Comparison of ENCODE assay signal across 25 mouse cellular contexts in genomic region chr17:78555520-78556295, GRCm38 (mm10). TPM values are rescaled to one million over a fixed set of nuclear protein-coding genes. Genes with fewer than 3 reads are reported as not detected.
DNase-seq lines count a peak whose midpoint lies in the region; ATAC-seq and TF ChIP-seq lines count a peak whose summit lies in the region.
"Had no signal": no experiment of that assay in that cellular context is flagged by ENCODE, and none has a peak within 500 bp of the region (broad histone marks: within the 10 kb centered on the region; RNA-seq: fewer than 3 reads in every experiment).

No protein-coding gene starts in this region.

- no peak overlapping the region for H3K9ac ChIP-seq in liver, embryonic 12.5 days
- H3K9ac ChIP-seq in liver, embryonic 11.5 days (ENCODE audit: low read depth, low read length) = no peak overlapping the region
- H3K9ac ChIP-seq in kidney, embryonic 15.5 days = no peak overlapping the region
- H3K9ac ChIP-seq: forebrain, postnatal 0 days; hindbrain, embryonic 13.5 days; intestine, embryonic 15.5 days had no signal

- CTCF ChIA-PET in Patski (lab: Charles Lee) = interaction anchor here (0.8 to 1.8 kb wide), 3 partner anchors 12 to 31 kb away, joined by 3 to 4 read pairs (median 3); no protein-coding TSS in a partner anchor

- in situ Hi-C loops in Patski (cut with MboI; ENCODE audit: low pct_unique_long_range_greater_than_20kb) = no loop called here

- H3K4me1 ChIP-seq in liver, embryonic 12.5 days = peaks cover 16% of the 10 kb centered on the region
- peaks cover 5% of the 10 kb centered on the region; the same call in 1 of the 2 replicates for H3K4me1 ChIP-seq in liver, embryonic 11.5 days (replicated peaks; ENCODE audit: control insufficient read depth, insufficient read depth, low read length)
- H3K4me1 ChIP-seq in kidney, embryonic 15.5 days = no peaks in the 10 kb centered on the region
- H3K4me1 ChIP-seq: intestine, embryonic 15.5 days had no signal

- no peak for TF ChIP-seq CTCF in Patski (IDR thresholded peaks at IDR 0.05)

- no peaks in the 10 kb centered on the region for H3K9me3 ChIP-seq in liver, embryonic 12.5 days (replicated peaks)
- H3K9me3 ChIP-seq in liver, embryonic 11.5 days (ENCODE audit: control insufficient read depth, low read length) = no peaks in the 10 kb centered on the region
- no peaks in the 10 kb centered on the region for H3K9me3 ChIP-seq in kidney, embryonic 15.5 days (replicated peaks)
- H3K9me3 ChIP-seq: G1E; hindbrain, embryonic 13.5 days; intestine, embryonic 15.5 days had no signal

- ATAC-seq in liver, embryonic 12.5 days = peak; percentile 11; the same call in 1 of the 2 replicates
- ATAC-seq in liver, embryonic 11.5 days (replicated peaks; ENCODE audit: low FRiP score) = no peak
- ATAC-seq in Patski = peak; percentile 71
- peak; percentile 61 for ATAC-seq in megakaryocyte progenitor cell, adult 5-6 weeks (replicated peaks; ENCODE audit: poor library complexity)
- no peak for ATAC-seq in kidney, embryonic 15.5 days (replicated peaks; ENCODE audit: low FRiP score)
- ATAC-seq: activated CD4-positive, CD25-positive, alpha-beta regulatory T cell, adult 4 months; forebrain, embryonic 14.5 days; forebrain, postnatal 0 days; hindbrain, embryonic 16.5 days; intestine, embryonic 15.5 days had no signal

- DNase-seq in liver, embryonic 11.5 days (ENCODE audit: low spot score) = no peak
- DNase-seq in Patski (ENCODE audit: low read depth, low spot score) = no peak
- no peak for DNase-seq in adrenal gland, adult (ENCODE audit: inconsistent age in 2 of 2, low spot score in 1 of 2)
- DNase-seq: adrenal gland, postnatal 10 days; adrenal gland, postnatal 36 days; B cell, adult 2 months; cerebellum, adult 18-20 months; cerebellum, adult 9-10 months; cerebellum, postnatal 14 days; forebrain, postnatal 0 days; gastrocnemius, adult 2 months; gastrocnemius, postnatal 14 days; heart, adult 18-20 months had no signal

- H3K36me3 ChIP-seq in liver, embryonic 12.5 days = no peaks in the 10 kb centered on the region
- H3K36me3 ChIP-seq in liver, embryonic 11.5 days (ENCODE audit: control insufficient read depth, insufficient read depth, low read length) = no peaks in the 10 kb centered on the region
- no peaks in the 10 kb centered on the region for H3K36me3 ChIP-seq in kidney, embryonic 15.5 days
- H3K36me3 ChIP-seq: G1E; hindbrain, embryonic 13.5 days; intestine, embryonic 15.5 days had no signal

- 75% methylated on average over 14 of the region's 14 CpGs for WGBS in liver, embryonic 12.5 days (ENCODE audit: insufficient replicate concordance)
- 86% methylated on average over 14 of the region's 14 CpGs for WGBS in liver, embryonic 11.5 days
- 90% methylated on average over 14 of the region's 14 CpGs for WGBS in kidney, embryonic 15.5 days

- no peak overlapping the region for H3K4me2 ChIP-seq in liver, embryonic 12.5 days
- no peak overlapping the region for H3K4me2 ChIP-seq in liver, embryonic 11.5 days
- no peak overlapping the region for H3K4me2 ChIP-seq in kidney, embryonic 15.5 days
- H3K4me2 ChIP-seq: heart, embryonic 11.5 days; hindbrain, embryonic 13.5 days; intestine, embryonic 15.5 days had no signal

- H3K27ac ChIP-seq in liver, embryonic 12.5 days = no peak overlapping the region
- no peak overlapping the region for H3K27ac ChIP-seq in liver, embryonic 11.5 days (ENCODE audit: low read depth, low read length)
- no peak overlapping the region for H3K27ac ChIP-seq in kidney, embryonic 15.5 days
- H3K27ac ChIP-seq: gastrocnemius, adult 2 months; hindbrain, embryonic 13.5 days; intestine, embryonic 15.5 days had no signal

- H3K4me3 ChIP-seq in liver, embryonic 12.5 days = no peak overlapping the region
- H3K4me3 ChIP-seq in liver, embryonic 11.5 days (ENCODE audit: low read depth, low read length) = no peak overlapping the region
- H3K4me3 ChIP-seq in kidney, embryonic 15.5 days (replicated peaks) = no peak overlapping the region
- H3K4me3 ChIP-seq: gastrocnemius, adult 2 months; hindbrain, embryonic 13.5 days; intestine, embryonic 15.5 days had no signal

- POLR2A ChIA-PET in Patski (lab: Charles Lee) = no interaction called here

- peaks cover 11% of the 10 kb centered on the region; the same call in 1 of the 2 replicates for H3K27me3 ChIP-seq in liver, embryonic 12.5 days (replicated peaks)
- no peaks in the 10 kb centered on the region for H3K27me3 ChIP-seq in liver, embryonic 11.5 days (replicated peaks; ENCODE audit: control insufficient read depth, insufficient read depth, low read length)
- no peaks in the 10 kb centered on the region for H3K27me3 ChIP-seq in Patski
- H3K27me3 ChIP-seq in kidney, embryonic 15.5 days = no peaks in the 10 kb centered on the region
- H3K27me3 ChIP-seq: hindbrain, embryonic 13.5 days; intestine, embryonic 15.5 days had no signal

RNA-seq across cellular contexts. Expression of gene Vit, which starts 47.8 kb away (rescaled TPM):
- 0.06 and 0.11 TPM in 2 replicates for polyA plus RNA-seq in liver, embryonic 12.5 days (2016; fragmentation: Nextera tagmentation; extraction: Ambion mirVana)
- polyA plus RNA-seq in liver, embryonic 11.5 days (2014; fragmentation: Nextera tagmentation; extraction: Ambion mirVana) = 0.08 and 0.12 TPM in 2 replicates
- 95.0 TPM for polyA plus RNA-seq in Patski (2021)
- total RNA-seq in megakaryocyte progenitor cell, adult 5-6 weeks (2015) = 0.77 and 0.83 TPM in 2 replicates
- 0.88 and 1.1 TPM in 2 replicates for total RNA-seq in megakaryocyte progenitor cell, adult 5-6 weeks (2017)
- 0.79 and 0.93 TPM in 2 replicates for polyA plus RNA-seq in kidney, embryonic 15.5 days (2015; fragmentation: Nextera tagmentation; extraction: Ambion mirVana)
- total RNA-seq: CH12.LX, G1E had no signal
- polyA plus RNA-seq: activated CD4-positive, CD25-positive, alpha-beta regulatory T cell, adult 4 months; G1E; heart, embryonic 11.5 days; heart, embryonic 14.5 days had no signal

Comparison
In these comparisons a context has a peak if more than half of its experiments do, and no peak if none do; other contexts are left out.
1. ATAC-seq: peak in liver, embryonic 12.5 days (single experiment), Patski (single experiment) and megakaryocyte progenitor cell, adult 5-6 weeks (single experiment); none in liver, embryonic 11.5 days (single experiment) and kidney, embryonic 15.5 days (single experiment).
2. RNA of gene Vit, which starts 47.8 kb away (polyA plus RNA-seq): 95.0 TPM in Patski (single experiment); 0.79 to 0.93 TPM in kidney, embryonic 15.5 days, 0.06 to 0.11 TPM in liver, embryonic 12.5 days and 0.08 to 0.12 TPM in liver, embryonic 11.5 days; every median in the first group is over 10 times any median in the second.